Mouse (Mus musculus) frontal cortex, postnatal 10 days (tissue): Measurements from ENCODE around the gene Asf1b.
"Not testable (repeated sequence)": the region's sequence is repeated elsewhere in the genome, so short reads cannot be mapped to it uniquely, and the experiment has no call there.

Experiments used
- DNase-seq, 2 experiments: peaks; one replicate each; pipeline ENCODE4 v3.0.0; 2022; ENCODE audit warnings: low spot score in 2 of 2, mixed read lengths in 1 of 2

Asf1b gene

GRCm38 (mm10) chr8:83995973-83996372 lies 40.7 kb downstream of the Asf1b start:
- no peak for DNase-seq

- DNase-seq: peak; percentile 71 to 80
These were observed 41.5 kb downstream of the Asf1b start for GRCm38 (mm10) chr8:83996567-83997505.

- peak in 1 of 2 experiments; percentile 65 for DNase-seq
These were observed 42.3 kb downstream of the Asf1b start, which contains the start of gene Samd1 for GRCm38 (mm10) chr8:83997511-83998141. Gene Samd1 (plus strand): TSS chr8:83997672.

- peak in 1 of 2 experiments; percentile 64 for DNase-seq
These were observed 43.1 kb downstream of the Asf1b start for GRCm38 (mm10) chr8:83998231-83999056.

GRCm38 (mm10) chr8:83999057-83999705 lies 43.9 kb downstream of the Asf1b start:
- DNase-seq: no peak

GRCm38 (mm10) chr8:83999825-84000224 lies 44.5 kb downstream of the Asf1b start:
- no peak for DNase-seq

- DNase-seq: no peak
These were observed 46.1 kb downstream of the Asf1b start, which contains the start of gene 1700067K01Rik for GRCm38 (mm10) chr8:84001281-84002000. Gene 1700067K01Rik (plus strand): TSS chr8:84001502.

GRCm38 (mm10) chr8:84002957-84003611 lies 47.8 kb downstream of the Asf1b start:
- DNase-seq: no peak

GRCm38 (mm10) chr8:84003612-84004246 lies 48.4 kb downstream of the Asf1b start:
- DNase-seq: no peak

GRCm38 (mm10) chr8:84004533-84005201 lies 49.4 kb downstream of the Asf1b start:
- DNase-seq: peak; percentile 90 to 91

GRCm38 (mm10) chr8:84005502-84005901 lies 50.2 kb downstream of the Asf1b start:
- DNase-seq: not testable (repeated sequence)

GRCm38 (mm10) chr8:84008362-84008761 lies 53.1 kb downstream of the Asf1b start:
- DNase-seq: no peak

GRCm38 (mm10) chr8:84009876-84010275 lies 54.6 kb downstream of the Asf1b start:
- DNase-seq: peak in 1 of 2 experiments; percentile 80

GRCm38 (mm10) chr8:84010625-84011611 lies 55.6 kb downstream of the Asf1b start:
- peak in 1 of 2 experiments; percentile 70 for DNase-seq

- no peak for DNase-seq
These were observed 56.6 kb downstream of the Asf1b start, which contains the start of gene 2210011C24Rik for GRCm38 (mm10) chr8:84011705-84012498. Gene 2210011C24Rik (minus strand): TSS chr8:84012171.

- DNase-seq: no peak
These were observed 57.3 kb downstream of the Asf1b start for GRCm38 (mm10) chr8:84012499-84013165.
